Mouse (Mus musculus): Measurements from ENCODE around the gene Olfr638. TPM values are rescaled to one million over a fixed set of nuclear protein-coding genes. Genes with fewer than 3 reads are reported as not detected.
"Not testable (repeated sequence)": the region's sequence is repeated elsewhere in the genome, so short reads cannot be mapped to it uniquely, and the experiment has no call there.

The Olfr638 gene
- polyA plus RNA-seq (2011; ENCODE audit: insufficient read length, low read depth, missing spikeins) = not detected in 2 replicates

GRCm38 (mm10) chr7:103998446-103998845, at the start of gene Olfr638:
Olfr638 (plus strand) TSS chr7:103998746.
- Histone ChIP-seq H3K4me1 (ENCODE audit: control insufficient read depth, insufficient read depth, low read length) (no peaks in the 10 kb centered on the region), H3K4me3 (ENCODE audit: insufficient read depth, low read length) (no peak within 1 kb of the TSS), H3K27ac (ENCODE audit: insufficient read depth, low read length) (no peak within 1 kb of the TSS)
- TF ChIP-seq CTCF (IDR thresholded peaks at IDR 0.05; ENCODE audit: borderline replicate concordance, insufficient read depth, low read length) = no peak
- TF ChIP-seq POLR2A (IDR thresholded peaks at IDR 0.05; ENCODE audit: low read depth, low read length) = no peak

- not testable (repeated sequence) for H3K27ac ChIP-seq (ENCODE audit: insufficient read depth, low read length)
These were observed 31.7 kb upstream of the Olfr638 start for GRCm38 (mm10) chr7:103966873-103967272.

GRCm38 (mm10) chr7:103970852-103971251, 27.7 kb upstream of the Olfr638 start, which contains the start of gene Olfr635:
Olfr635 (plus strand) TSS chr7:103971152.
- Histone ChIP-seq H3K27ac (ENCODE audit: insufficient read depth, low read length) (no peak within 1 kb of the TSS), H3K4me3 (ENCODE audit: insufficient read depth, low read length) (no peak within 1 kb of the TSS), H3K4me1 (ENCODE audit: control insufficient read depth, insufficient read depth, low read length) (no peaks in the 10 kb centered on the region)
- TF ChIP-seq POLR2A (IDR thresholded peaks at IDR 0.05; ENCODE audit: low read depth, low read length) = no peak
- no peak for TF ChIP-seq CTCF (IDR thresholded peaks at IDR 0.05; ENCODE audit: borderline replicate concordance, insufficient read depth, low read length)

More at GRCm38 (mm10) chr7:103966873-103967272, 31.7 kb upstream of the Olfr638 start:
- H3K4me1 ChIP-seq (ENCODE audit: control insufficient read depth, insufficient read depth, low read length); H3K4me3 ChIP-seq (ENCODE audit: insufficient read depth, low read length): not testable (repeated sequence)

- no peaks in the 10 kb centered on the region for H3K4me1 ChIP-seq (ENCODE audit: control insufficient read depth, insufficient read depth, low read length)
- TF ChIP-seq CTCF (IDR thresholded peaks at IDR 0.05; ENCODE audit: borderline replicate concordance, insufficient read depth, low read length) (no peak), POLR2A (IDR thresholded peaks at IDR 0.05; ENCODE audit: low read depth, low read length) (no peak)
- H3K4me3 ChIP-seq (ENCODE audit: insufficient read depth, low read length) = no peak overlapping the region
- H3K27ac ChIP-seq (ENCODE audit: insufficient read depth, low read length) = no peak overlapping the region
These were observed 26.8 kb upstream of the Olfr638 start for GRCm38 (mm10) chr7:103971782-103972181.

- H3K4me1 ChIP-seq (ENCODE audit: control insufficient read depth, insufficient read depth, low read length) = no peaks in the 10 kb centered on the region
- no peak overlapping the region for H3K27ac ChIP-seq (ENCODE audit: insufficient read depth, low read length)
- H3K4me3 ChIP-seq (ENCODE audit: insufficient read depth, low read length) = no peak overlapping the region
- TF ChIP-seq POLR2A (IDR thresholded peaks at IDR 0.05; ENCODE audit: low read depth, low read length) = no peak
These were observed 578 bp downstream of the Olfr638 start for GRCm38 (mm10) chr7:103999124-103999523.

- no peaks in the 10 kb centered on the region for H3K4me1 ChIP-seq (ENCODE audit: control insufficient read depth, insufficient read depth, low read length)
- TF ChIP-seq CTCF (IDR thresholded peaks at IDR 0.05; ENCODE audit: borderline replicate concordance, insufficient read depth, low read length) = no peak
- no peak for TF ChIP-seq POLR2A (IDR thresholded peaks at IDR 0.05; ENCODE audit: low read depth, low read length)
- no peak within 1 kb of the TSS for H3K4me3 ChIP-seq (ENCODE audit: insufficient read depth, low read length)
- H3K27ac ChIP-seq (ENCODE audit: insufficient read depth, low read length) = no peak within 1 kb of the TSS
These were observed 18.7 kb downstream of the Olfr638 start, which contains the start of gene Olfr639 for GRCm38 (mm10) chr7:104017203-104017602. Olfr639 (minus strand) TSS chr7:104017303.

- H3K4me1 ChIP-seq (ENCODE audit: control insufficient read depth, insufficient read depth, low read length) = no peaks in the 10 kb centered on the region
- no peak overlapping the region for H3K27ac ChIP-seq (ENCODE audit: insufficient read depth, low read length)
- H3K4me3 ChIP-seq (ENCODE audit: insufficient read depth, low read length) = no peak overlapping the region
- TF ChIP-seq POLR2A (IDR thresholded peaks at IDR 0.05; ENCODE audit: low read depth, low read length) (no peak), CTCF (IDR thresholded peaks at IDR 0.05; ENCODE audit: borderline replicate concordance, insufficient read depth, low read length) (no peak)
These were observed 20.4 kb downstream of the Olfr638 start for GRCm38 (mm10) chr7:104018953-104019352.

GRCm38 (mm10) chr7:104021651-104022050, 23.1 kb downstream of the Olfr638 start:
- Histone ChIP-seq H3K4me3 (ENCODE audit: insufficient read depth, low read length) (no peak overlapping the region), H3K27ac (ENCODE audit: insufficient read depth, low read length) (no peak overlapping the region), H3K4me1 (ENCODE audit: control insufficient read depth, insufficient read depth, low read length) (no peaks in the 10 kb centered on the region)
- no peak for TF ChIP-seq POLR2A (IDR thresholded peaks at IDR 0.05; ENCODE audit: low read depth, low read length)
- TF ChIP-seq CTCF (IDR thresholded peaks at IDR 0.05; ENCODE audit: borderline replicate concordance, insufficient read depth, low read length) = no peak

- H3K4me3 ChIP-seq (ENCODE audit: insufficient read depth, low read length) = no peak within 1 kb of the TSS
- no peaks in the 10 kb centered on the region for H3K4me1 ChIP-seq (ENCODE audit: control insufficient read depth, insufficient read depth, low read length)
- TF ChIP-seq POLR2A (IDR thresholded peaks at IDR 0.05; ENCODE audit: low read depth, low read length) = no peak
- H3K27ac ChIP-seq (ENCODE audit: insufficient read depth, low read length) = no peak within 1 kb of the TSS
These were observed 26.9 kb downstream of the Olfr638 start, which contains the start of gene Olfr640 for GRCm38 (mm10) chr7:104025473-104025872. Olfr640 (minus strand) TSS chr7:104025573.

GRCm38 (mm10) chr7:104026978-104027377, 28.4 kb downstream of the Olfr638 start:
- no peak overlapping the region for H3K4me3 ChIP-seq (ENCODE audit: insufficient read depth, low read length)
- H3K27ac ChIP-seq (ENCODE audit: insufficient read depth, low read length) = no peak overlapping the region
- TF ChIP-seq CTCF (IDR thresholded peaks at IDR 0.05; ENCODE audit: borderline replicate concordance, insufficient read depth, low read length) (no peak), POLR2A (IDR thresholded peaks at IDR 0.05; ENCODE audit: low read depth, low read length) (no peak)
- no peaks in the 10 kb centered on the region for H3K4me1 ChIP-seq (ENCODE audit: control insufficient read depth, insufficient read depth, low read length)

GRCm38 (mm10) chr7:104035145-104035544, 36.6 kb downstream of the Olfr638 start, which contains the start of gene Olfr641:
Olfr641 (plus strand) TSS chr7:104035445.
- Histone ChIP-seq H3K4me3 (ENCODE audit: insufficient read depth, low read length) (no peak within 1 kb of the TSS), H3K4me1 (ENCODE audit: control insufficient read depth, insufficient read depth, low read length) (no peaks in the 10 kb centered on the region), H3K27ac (ENCODE audit: insufficient read depth, low read length) (no peak within 1 kb of the TSS)
- TF ChIP-seq CTCF (IDR thresholded peaks at IDR 0.05; ENCODE audit: borderline replicate concordance, insufficient read depth, low read length) (no peak), POLR2A (IDR thresholded peaks at IDR 0.05; ENCODE audit: low read depth, low read length) (no peak)

All from embryonic fibroblast, embryonic 13.5 days (primary cell).